In the genomic region with DNA sequence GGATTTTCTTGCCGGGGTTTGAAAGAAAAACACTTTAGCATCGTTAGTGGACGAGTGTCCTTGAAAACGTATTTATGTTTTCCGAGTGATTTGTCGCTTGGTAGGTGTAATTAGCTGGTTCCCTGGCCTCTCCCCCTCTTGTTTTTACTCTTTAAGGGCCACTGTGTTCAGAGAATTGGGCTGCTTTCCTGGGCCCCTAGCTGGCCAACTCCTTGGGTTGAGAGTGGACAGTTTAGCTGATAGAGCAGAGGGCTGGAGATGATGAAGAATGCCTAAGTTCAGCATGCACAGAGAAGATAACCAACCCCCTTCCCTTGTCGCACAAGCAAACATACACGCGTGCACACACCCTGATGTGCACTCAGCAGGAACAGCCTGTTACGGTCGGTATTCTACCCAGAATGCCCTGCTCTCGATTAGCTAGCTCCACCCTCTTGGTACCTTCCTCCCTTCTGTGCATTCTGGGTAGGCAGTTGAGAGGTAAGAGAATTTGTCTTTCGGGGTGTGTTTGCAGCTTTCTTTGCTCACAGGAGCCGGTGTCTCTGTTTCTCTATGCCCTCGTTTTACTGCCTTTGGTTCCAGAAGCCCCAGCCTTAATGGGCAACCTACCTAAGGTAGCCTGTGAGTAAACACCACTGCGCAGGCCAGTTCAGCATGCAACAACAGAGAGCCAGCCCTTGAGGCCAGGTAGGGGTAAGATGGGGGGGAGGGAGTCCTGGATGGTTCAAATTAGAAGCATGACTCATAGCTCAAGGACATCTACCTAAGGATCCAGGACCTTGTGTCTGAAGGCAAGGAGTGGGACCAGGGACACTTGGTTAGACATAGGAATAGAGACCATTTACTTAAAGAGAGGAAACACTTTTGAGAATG, we compare ENCODE assay signal across 9 mouse cellular contexts.
DNase-seq lines count a peak whose midpoint lies in the region; ATAC-seq and TF ChIP-seq lines count a peak whose summit lies in the region.
"Had no signal": no experiment of that assay in that cellular context is flagged by ENCODE, and none has a peak within 500 bp of the region (broad histone marks: within the 10 kb centered on the region; RNA-seq: fewer than 3 reads in every experiment).

No protein-coding gene starts in this region.

- no peak overlapping the region for H3K4me3 ChIP-seq in kidney, embryonic 15.5 days (replicated peaks)
- no peak overlapping the region for H3K4me3 ChIP-seq in cortical plate, adult 2 months (ENCODE audit: insufficient read depth, low read length)
- no peak overlapping the region for H3K4me3 ChIP-seq in forebrain, postnatal 0 days (ENCODE audit: low read depth, low read length)

- no peak for TF ChIP-seq CTCF in cortical plate, adult 2 months (IDR thresholded peaks at IDR 0.05; ENCODE audit: extremely low read depth, insufficient read depth, low read length)
- TF ChIP-seq CTCF in forebrain, postnatal 0 days (IDR thresholded peaks at IDR 0.05; ENCODE audit: low read depth): no peak

- TF ChIP-seq POLR2A in cortical plate, adult 2 months (IDR thresholded peaks at IDR 0.05; ENCODE audit: extremely low read depth, insufficient read depth, low read length): no peak

- no peak for DNase-seq in kidney, postnatal 10 days
- no peak for DNase-seq in forebrain, postnatal 0 days
- DNase-seq in cerebellum, adult 11 months: no peak
- DNase-seq in adipocyte (ENCODE audit: low spot score): no peak
- DNase-seq in layer of hippocampus, adult 9-10 months (ENCODE audit: low spot score): no peak
- DNase-seq: cerebellum, adult 11-12 months had no signal

- H3K9ac ChIP-seq in kidney, embryonic 15.5 days: no peak overlapping the region
- H3K9ac ChIP-seq in forebrain, postnatal 0 days: no peak overlapping the region

- no peaks in the 10 kb centered on the region for H3K27me3 ChIP-seq in kidney, embryonic 15.5 days
- H3K27me3 ChIP-seq in forebrain, postnatal 0 days (ENCODE audit: insufficient read depth, low read length): 0 out of 2 replicates have a peak, but pooled peaks cover 8% of the 10 kb centered on the region

- peak; percentile 87 for ATAC-seq in kidney, embryonic 15.5 days (replicated peaks; ENCODE audit: low FRiP score)
- peak; percentile 42 for ATAC-seq in forebrain, postnatal 0 days
- peak; percentile 35; the same call in 1 of the 2 replicates for ATAC-seq in megakaryocyte, adult 5-6 weeks (ENCODE audit: poor library complexity, severe bottlenecking)

- H3K36me3 ChIP-seq in kidney, embryonic 15.5 days: no peaks in the 10 kb centered on the region
- H3K36me3 ChIP-seq in forebrain, postnatal 0 days (ENCODE audit: insufficient read depth): no peaks in the 10 kb centered on the region

- H3K27ac ChIP-seq in kidney, embryonic 15.5 days: no peak overlapping the region
- peak overlapping the region; percentile 49 for H3K27ac ChIP-seq in cortical plate, adult 2 months (ENCODE audit: insufficient read depth, low read length)
- no peak overlapping the region for H3K27ac ChIP-seq in forebrain, postnatal 0 days (ENCODE audit: low read depth, low read length)

- H3K4me1 ChIP-seq in kidney, embryonic 15.5 days: peaks cover 15% of the 10 kb centered on the region
- peaks cover 6% of the 10 kb centered on the region; the same call in 1 of the 2 replicates for H3K4me1 ChIP-seq in cortical plate, adult 2 months (ENCODE audit: control insufficient read depth, insufficient read depth, low read length)
- H3K4me1 ChIP-seq in forebrain, postnatal 0 days (ENCODE audit: insufficient read depth): peaks cover 5% of the 10 kb centered on the region; the same call in 1 of the 2 replicates

- peak overlapping the region; percentile 42 for H3K4me2 ChIP-seq in kidney, embryonic 15.5 days
- 0 out of 2 replicates have a peak overlapping the region, but pooled peaks have one; percentile 2 for H3K4me2 ChIP-seq in forebrain, postnatal 0 days (ENCODE audit: low read depth)

- no peaks in the 10 kb centered on the region for H3K9me3 ChIP-seq in kidney, embryonic 15.5 days (replicated peaks)
- H3K9me3 ChIP-seq in forebrain, postnatal 0 days (ENCODE audit: low read length): no peaks in the 10 kb centered on the region

- WGBS in kidney, embryonic 15.5 days: 48% methylated on average over 16 of the region's 16 CpGs
- 37% methylated on average over 16 of the region's 16 CpGs for WGBS in forebrain, postnatal 0 days

Comparison
In these comparisons a context has a peak if more than half of its experiments do, and no peak if none do; other contexts are left out.
1. ATAC-seq: peak in every context shown above with its lines; median percentile 87 in kidney, embryonic 15.5 days; 42 in forebrain, postnatal 0 days; 35 in megakaryocyte, adult 5-6 weeks.